Mouse (Mus musculus) frontal cortex, postnatal 10 days (tissue): ENCODE measurements around the gene Zbtb44.
"Not testable (repeated sequence)": the region's sequence is repeated elsewhere in the genome, so short reads cannot be mapped to it uniquely, and the experiment has no call there.

Source experiments
- DNase-seq, 2 experiments: peaks; one replicate each; pipeline ENCODE4 v3.0.0; 2022; ENCODE audit warnings: low spot score in 2 of 2, mixed read lengths in 1 of 2

Zbtb44 gene

GRCm38 (mm10) chr9:31030532-31031413 lies at the start of gene Zbtb44:
TSS of gene Zbtb44 (plus strand) at chr9:31030644.
- peak; percentile 54 to 70 for DNase-seq

- no peak for DNase-seq
These were observed 44.7 kb upstream of the Zbtb44 start for GRCm38 (mm10) chr9:30985782-30986181.

GRCm38 (mm10) chr9:30993106-30993505 lies 37.3 kb upstream of the Zbtb44 start:
- no peak for DNase-seq

GRCm38 (mm10) chr9:30996590-30997562 lies 33.6 kb upstream of the Zbtb44 start:
- DNase-seq = no peak

- DNase-seq = no peak
These were observed 29.8 kb upstream of the Zbtb44 start for GRCm38 (mm10) chr9:31000641-31001040.

GRCm38 (mm10) chr9:31002528-31002927 lies 27.9 kb upstream of the Zbtb44 start:
- DNase-seq = no peak

- no peak for DNase-seq
These were observed 21.1 kb upstream of the Zbtb44 start for GRCm38 (mm10) chr9:31009334-31009733.

- DNase-seq = no peak
These were observed 20.4 kb upstream of the Zbtb44 start for GRCm38 (mm10) chr9:31010040-31010439.

- DNase-seq = no peak
These were observed 19.7 kb upstream of the Zbtb44 start for GRCm38 (mm10) chr9:31010749-31011148.

GRCm38 (mm10) chr9:31011533-31011932 lies 18.9 kb upstream of the Zbtb44 start:
- DNase-seq = peak in 1 of 2 experiments; percentile 11

- no peak for DNase-seq
These were observed 17.8 kb upstream of the Zbtb44 start for GRCm38 (mm10) chr9:31012674-31013073.

GRCm38 (mm10) chr9:31013415-31013814 lies 17.0 kb upstream of the Zbtb44 start:
- DNase-seq = no peak

- DNase-seq = no peak
These were observed 12.8 kb upstream of the Zbtb44 start for GRCm38 (mm10) chr9:31017616-31018015.

- DNase-seq = no peak
These were observed 12.3 kb upstream of the Zbtb44 start for GRCm38 (mm10) chr9:31018158-31018557.

- no peak for DNase-seq
These were observed 11.7 kb upstream of the Zbtb44 start for GRCm38 (mm10) chr9:31018705-31019104.

GRCm38 (mm10) chr9:31028251-31028650 lies 2.2 kb upstream of the Zbtb44 start:
- DNase-seq = no peak

- DNase-seq = peak; percentile 91 to 93
These were observed 513 bp upstream of the Zbtb44 start for GRCm38 (mm10) chr9:31029751-31030511.

GRCm38 (mm10) chr9:31031414-31031843 lies 985 bp downstream of the Zbtb44 start:
- DNase-seq = no peak

GRCm38 (mm10) chr9:31032546-31032945 lies 2.1 kb downstream of the Zbtb44 start:
- no peak for DNase-seq

GRCm38 (mm10) chr9:31050208-31050607 lies 19.8 kb downstream of the Zbtb44 start:
- DNase-seq = no peak

- DNase-seq = not testable (repeated sequence)
These were observed 21.1 kb downstream of the Zbtb44 start for GRCm38 (mm10) chr9:31051509-31051908.
